Mouse (Mus musculus) CD4-positive helper T cell, adult 2 months (primary cell): ENCODE measurements around the gene Tradd.
A peak's percentile ranks its signal among the peaks of the same experiment; 100 is the strongest.
"Not testable (repeated sequence)": the region's sequence is repeated elsewhere in the genome, so short reads cannot be mapped to it uniquely, and the experiment has no call there.

Source experiments
- DNase-seq: peaks from one replicate; pipeline ENCODE4 v3.0.0-alpha.2; 2012; ENCODE audit warnings: low read depth, missing footprints, low spot score

Tradd gene

DNA sequence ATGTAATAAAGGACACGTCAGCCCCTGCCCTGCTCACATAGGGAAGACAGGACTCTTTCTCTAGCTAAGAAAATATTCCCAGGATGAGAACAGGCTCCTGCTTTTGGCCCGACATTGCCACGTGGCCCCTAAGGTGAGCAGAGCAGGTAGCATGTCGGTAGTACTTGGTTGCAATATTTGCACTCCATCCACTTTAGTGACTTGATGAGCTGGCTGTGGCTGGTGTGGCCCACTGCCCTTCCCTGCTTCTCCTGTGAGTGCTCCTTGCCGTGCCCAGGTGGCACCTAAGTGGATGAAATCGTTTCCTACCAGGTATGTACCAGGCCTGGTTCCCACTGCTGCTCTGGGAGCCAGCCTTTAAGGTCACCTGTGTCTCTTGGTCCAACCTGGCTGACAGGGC lies 12.5 kb downstream of the Tradd start:
- no peak for DNase-seq

GRCm38 (mm10) chr8:105241016-105241415 lies 23.4 kb downstream of the Tradd start:
- DNase-seq, result no peak

DNA sequence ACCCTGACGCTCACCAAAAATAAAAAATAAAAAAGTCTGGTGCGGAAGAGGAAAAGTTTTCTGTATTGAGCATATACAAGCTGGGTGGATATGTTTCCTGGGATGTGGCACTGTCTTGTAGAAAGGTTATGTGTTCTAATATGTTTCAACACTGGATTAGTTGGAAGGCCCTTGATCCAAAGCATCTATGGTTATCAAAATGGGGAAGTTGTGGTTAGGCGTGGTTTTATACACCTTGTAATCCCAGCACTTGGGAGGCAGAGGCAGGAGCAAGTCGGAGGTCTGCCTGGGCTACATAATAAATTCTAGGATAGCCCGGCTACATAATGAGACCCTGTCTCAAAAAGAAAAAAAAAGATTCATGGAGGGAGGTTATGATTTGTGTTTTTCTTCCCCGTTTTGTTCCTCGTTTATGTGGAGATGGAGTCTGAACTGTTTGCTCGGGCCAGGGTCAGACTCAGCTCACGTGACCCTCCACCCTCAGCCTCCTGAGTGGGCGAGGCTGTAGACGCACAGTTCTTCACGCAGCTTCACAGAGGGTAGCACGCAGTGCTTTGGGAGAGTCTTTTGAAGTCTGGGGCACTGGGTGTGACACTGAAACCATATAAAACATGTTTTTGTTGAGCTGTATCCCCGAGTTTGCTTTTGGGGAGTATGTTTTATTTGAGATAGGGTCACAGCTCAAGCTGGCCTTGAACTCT lies 26.8 kb downstream of the Tradd start:
- no peak for DNase-seq

- DNase-seq, result no peak
These were observed 29.2 kb downstream of the Tradd start for GRCm38 (mm10) chr8:105235206-105235605.

DNA sequence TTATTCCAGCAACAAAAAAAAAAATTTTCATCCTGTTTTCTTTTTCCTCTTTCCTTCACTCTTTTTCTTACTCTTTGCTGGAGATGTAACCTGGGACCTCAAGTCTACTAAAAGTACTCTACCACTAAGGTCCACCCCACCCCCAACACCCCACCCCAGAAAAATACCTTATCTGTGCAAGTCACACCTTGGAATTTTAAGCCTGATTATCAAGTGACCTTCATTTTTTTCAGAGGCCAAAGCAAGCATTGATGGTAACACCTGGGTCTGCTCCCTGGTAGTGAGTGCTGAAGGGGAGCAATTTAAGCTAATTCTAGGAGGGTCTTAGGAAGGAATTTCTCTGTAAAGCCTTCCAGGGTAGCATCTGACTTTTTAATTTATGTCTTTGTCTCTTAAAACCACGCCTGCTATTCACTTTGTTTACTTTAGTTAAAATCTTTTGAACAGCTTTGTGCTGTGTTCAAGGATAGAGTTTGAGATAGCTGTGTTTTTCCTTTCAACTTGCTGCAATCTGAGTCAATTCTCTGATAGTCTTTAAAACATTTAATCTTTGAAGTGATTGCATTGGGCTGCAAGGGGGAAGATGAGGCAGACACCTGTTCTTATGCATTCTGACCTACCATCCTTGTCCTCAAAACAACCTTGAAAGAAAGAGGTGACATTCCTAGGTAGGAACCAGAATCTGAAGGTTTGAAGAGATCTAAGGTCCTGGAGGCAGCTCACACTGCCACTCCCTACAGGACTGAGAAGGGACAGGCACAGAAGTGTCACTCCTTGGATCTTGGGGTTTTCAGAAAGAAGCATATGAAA lies 31.1 kb downstream of the Tradd start:
- DNase-seq, result no peak

GRCm38 (mm10) chr8:105232321-105232693 lies 32.1 kb downstream of the Tradd start:
- not testable (repeated sequence) for DNase-seq

GRCm38 (mm10) chr8:105231503-105232320 lies 32.7 kb downstream of the Tradd start:
- no peak for DNase-seq

- DNase-seq, result peak; percentile 8
These were observed 38.5 kb downstream of the Tradd start for GRCm38 (mm10) chr8:105225917-105226316.

- DNase-seq, result no peak
These were observed 39.2 kb downstream of the Tradd start for GRCm38 (mm10) chr8:105225272-105225593.

DNA sequence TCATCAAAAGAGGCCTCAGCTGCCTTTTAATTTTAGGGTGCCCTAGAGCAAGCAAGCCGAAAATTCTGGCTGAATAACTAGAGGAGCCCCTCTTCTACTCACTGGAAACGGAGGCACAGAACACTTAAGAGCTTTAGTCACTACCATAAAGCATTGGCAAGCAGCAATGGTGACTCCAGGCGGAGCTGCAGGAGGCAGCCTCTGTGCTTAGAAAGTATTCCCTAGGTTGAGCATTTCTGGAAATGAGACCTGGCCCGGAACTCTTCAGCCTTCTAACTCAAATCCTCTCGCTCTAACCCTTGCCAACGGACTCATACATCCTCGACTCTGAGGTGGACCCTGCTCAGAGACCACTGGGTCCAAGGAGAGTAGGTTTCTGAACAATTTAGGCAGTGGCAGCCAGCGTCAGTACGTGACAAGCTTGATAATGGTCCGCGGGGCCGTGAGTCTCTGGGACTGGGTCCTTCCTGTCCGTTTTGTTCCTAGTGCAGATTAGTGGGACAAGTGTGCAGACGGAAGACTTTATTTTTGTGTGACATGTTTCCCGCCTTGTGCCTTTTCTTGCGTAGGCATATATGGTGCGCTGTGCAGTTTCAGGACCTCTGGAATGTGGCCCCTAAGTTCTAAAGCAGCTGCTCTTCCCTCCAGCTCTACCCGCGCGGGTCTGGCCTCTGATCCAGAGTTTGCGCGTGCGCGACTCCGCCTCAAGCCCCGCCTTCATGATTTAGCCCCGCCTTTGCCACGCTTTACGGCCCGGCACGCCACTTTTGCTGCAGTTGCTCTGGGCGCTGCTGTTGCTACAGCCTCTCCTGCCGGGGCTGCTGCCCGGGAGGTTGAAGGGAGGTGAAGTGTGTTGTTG lies 39.8 kb downstream of the Tradd start, which contains the start of gene D230025D16Rik:
TSS of gene D230025D16Rik (plus strand) at position 733 of the 859 bp plus-strand sequence.
- DNase-seq, result peak; percentile 93

GRCm38 (mm10) chr8:105223850-105224249 lies 40.6 kb downstream of the Tradd start:
- DNase-seq, result no peak

- peak; percentile 76 for DNase-seq
These were observed 46.4 kb downstream of the Tradd start for GRCm38 (mm10) chr8:105217926-105218522.

- no peak for DNase-seq
These were observed 50.3 kb downstream of the Tradd start for GRCm38 (mm10) chr8:105214104-105214503.

- DNase-seq, result no peak
These were observed 55.0 kb downstream of the Tradd start for GRCm38 (mm10) chr8:105209153-105210110.
